Mouse (Mus musculus) erythroblast, embryonic 14.5 days (primary cell): ENCODE data around the gene Mmrn2.

ENCODE experiments used
- GATA1 ChIP-seq: IDR thresholded peaks from 2 replicates; pipeline ENCODE4 v1.6.1; 2012; ENCODE audit warnings: low read length, inconsistent platforms, mixed read lengths
- TAL1 ChIP-seq: IDR thresholded peaks from 3 replicates; pipeline ENCODE4 v1.6.1; 2012; ENCODE audit warnings: low read length, inconsistent platforms, mixed read lengths

DNA sequence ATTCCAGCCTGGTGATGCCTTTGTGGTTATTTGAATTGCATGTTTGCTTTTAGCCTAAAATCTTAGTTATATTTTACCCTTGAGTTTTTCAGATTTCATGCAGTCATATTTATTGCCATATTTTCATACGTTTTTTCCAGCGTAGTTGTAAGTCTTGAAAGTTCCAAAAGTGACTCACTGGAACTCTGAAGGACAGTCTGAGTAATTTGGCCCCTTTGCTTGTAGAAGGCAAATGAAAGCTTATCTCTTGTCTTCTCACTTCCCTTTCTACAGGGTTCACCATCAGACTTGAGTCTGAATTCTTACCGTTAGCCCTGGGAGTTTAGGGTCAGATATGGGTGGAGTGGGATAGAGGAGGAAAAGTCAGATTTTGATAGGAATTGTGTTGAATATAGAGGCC, 48.7 kb upstream of the Mmrn2 start:
- TF ChIP-seq GATA1 (no peak), TAL1 (no peak)
